Mouse (Mus musculus) testis, postnatal 10 days (tissue): ENCODE measurements around the gene Vps8.

Experiments used
- DNase-seq: peaks from one replicate; pipeline ENCODE4 v3.0.0; 2021; ENCODE audit warnings: low spot score

Gene Vps8

GRCm38 (mm10) chr16:21553506-21553905, 130.6 kb downstream of the Vps8 start:
- DNase-seq, result no peak

GRCm38 (mm10) chr16:21562625-21563300, 139.8 kb downstream of the Vps8 start:
- no peak for DNase-seq

GRCm38 (mm10) chr16:21563322-21563721, 140.4 kb downstream of the Vps8 start:
- no peak for DNase-seq

- no peak for DNase-seq
Measured at GRCm38 (mm10) chr16:21567093-21567492, 144.2 kb downstream of the Vps8 start.

GRCm38 (mm10) chr16:21569952-21570351, 147.0 kb downstream of the Vps8 start:
- no peak for DNase-seq

GRCm38 (mm10) chr16:21570786-21571185, 147.9 kb downstream of the Vps8 start:
- DNase-seq, result no peak

- DNase-seq, result no peak
Measured at GRCm38 (mm10) chr16:21576000-21576420, 153.1 kb downstream of the Vps8 start.

- DNase-seq, result no peak
Measured at GRCm38 (mm10) chr16:21589110-21589509, 166.2 kb downstream of the Vps8 start.

GRCm38 (mm10) chr16:21590806-21591205, 167.9 kb downstream of the Vps8 start:
- DNase-seq, result no peak

- DNase-seq, result no peak
Measured at GRCm38 (mm10) chr16:21591511-21591910, 168.6 kb downstream of the Vps8 start.

- no peak for DNase-seq
Measured at GRCm38 (mm10) chr16:21595539-21595938, 172.6 kb downstream of the Vps8 start.

GRCm38 (mm10) chr16:21604354-21604753, 181.4 kb downstream of the Vps8 start:
- DNase-seq, result peak; percentile 16

GRCm38 (mm10) chr16:21606249-21607020, 183.5 kb downstream of the Vps8 start:
- DNase-seq, result peak; percentile 27

- DNase-seq, result peak; percentile 33
Measured at GRCm38 (mm10) chr16:21607021-21607650, 184.2 kb downstream of the Vps8 start.

GRCm38 (mm10) chr16:21607651-21608040, 184.7 kb downstream of the Vps8 start:
- DNase-seq, result peak; percentile 26

- DNase-seq, result peak; percentile 44
Measured at GRCm38 (mm10) chr16:21608176-21608865, 185.4 kb downstream of the Vps8 start.

- DNase-seq, result peak; percentile 12
Measured at GRCm38 (mm10) chr16:21610473-21610872, 187.6 kb downstream of the Vps8 start.

GRCm38 (mm10) chr16:21615802-21616201, 192.9 kb downstream of the Vps8 start:
- no peak for DNase-seq

- no peak for DNase-seq
Measured at GRCm38 (mm10) chr16:21620630-21621029, 197.7 kb downstream of the Vps8 start.

- DNase-seq, result no peak
Measured at GRCm38 (mm10) chr16:21625784-21626634, 203.1 kb downstream of the Vps8 start.

GRCm38 (mm10) chr16:21627248-21627647, 204.3 kb downstream of the Vps8 start:
- no peak for DNase-seq
